Mouse (Mus musculus) macrophage (primary cell): ENCODE results near the gene Zfp94. TPM values are rescaled to one million over a fixed set of nuclear protein-coding genes. Genes with fewer than 3 reads are reported as not detected.

Experiments used
- H3K27ac ChIP-seq: fragments of 350-480 bp; formaldehyde crosslinking; 2 replicates; pipeline ENCODE4 v1.9.0; 2021
- H3K36me3 ChIP-seq: fragments of 350-480 bp; formaldehyde crosslinking; 2 replicates; pipeline ENCODE4 v1.9.0; 2021; ENCODE audit errors: inconsistent target
- H3K4me3 ChIP-seq: fragments of 350-480 bp; formaldehyde crosslinking; 2 replicates; pipeline ENCODE4 v1.9.0; 2021; ENCODE audit errors: inconsistent target
- H3K79me2 ChIP-seq: fragments of 350-480 bp; formaldehyde crosslinking; 2 replicates; pipeline ENCODE4 v1.9.0; 2021; ENCODE audit errors: inconsistent target
- WGBS: methylation state at CpG from one replicate; pipeline ENCODE4 v1.1.7; 2026; ENCODE audit warnings: inconsistent platforms; ENCODE audit not compliant: missing documents; 5-methylcytosine and 5-hydroxymethylcytosine counted together
- polyA plus RNA-seq: library from polyadenylated mRNA; stranded (reverse); fragments of 250-400 nt; gene quantifications from 3 replicates; pipeline ENCODE4 v1.2.4, GENCODE M21; 2018; ENCODE audit warnings: inconsistent platforms

Zfp94 gene
- polyA plus RNA-seq, 1 experiment from 2014 or later: 1.0 TPM

- Histone ChIP-seq H3K27ac (no peak overlapping the region), H3K79me2 (no peaks in the 10 kb centered on the region), H3K4me3 (no peak overlapping the region), H3K36me3 (no peaks in the 10 kb centered on the region)
- 94% methylated on average over 4 of the region's 4 CpGs for WGBS
These were observed 42.0 kb downstream of the Zfp94 start for GRCm38 (mm10) chr7:24274456-24274855.

GRCm38 (mm10) chr7:24271191-24271590 is 45.3 kb downstream of the Zfp94 start:
- H3K4me3 ChIP-seq: no peak overlapping the region
- no peaks in the 10 kb centered on the region for H3K79me2 ChIP-seq
- H3K27ac ChIP-seq: no peak overlapping the region
- 100% methylated on average over 1 of the region's 6 CpGs for WGBS
- H3K36me3 ChIP-seq: no peaks in the 10 kb centered on the region

GRCm38 (mm10) chr7:24270288-24270672 is 46.2 kb downstream of the Zfp94 start, which contains the start of gene Zfp93:
Zfp93 (plus strand) TSS chr7:24270420.
- peak within 1 kb of the TSS; percentile 30 for H3K4me3 ChIP-seq
- no peaks in the 10 kb centered on the region for H3K36me3 ChIP-seq
- 8% methylated on average over 12 of the region's 12 CpGs for WGBS
- no peak within 1 kb of the TSS for H3K27ac ChIP-seq
- no peaks in the 10 kb centered on the region for H3K79me2 ChIP-seq

- H3K36me3 ChIP-seq: no peaks in the 10 kb centered on the region
- H3K4me3 ChIP-seq: peak overlapping the region; percentile 30
- 44% methylated on average over 7 of the region's 7 CpGs for WGBS
- no peaks in the 10 kb centered on the region for H3K79me2 ChIP-seq
- no peak overlapping the region for H3K27ac ChIP-seq
These were observed 46.7 kb downstream of the Zfp94 start for GRCm38 (mm10) chr7:24269667-24270287.

- Histone ChIP-seq H3K27ac (no peak overlapping the region), H3K36me3 (no peaks in the 10 kb centered on the region), H3K79me2 (no peaks in the 10 kb centered on the region), H3K4me3 (no peak overlapping the region)
- 86% methylated on average over 3 of the region's 3 CpGs for WGBS
These were observed 47.2 kb downstream of the Zfp94 start for GRCm38 (mm10) chr7:24269256-24269655.

GRCm38 (mm10) chr7:24268176-24269155 is 48.0 kb downstream of the Zfp94 start:
- 80% methylated on average over 24 of the region's 24 CpGs for WGBS

GRCm38 (mm10) chr7:24260000-24260312 is 56.5 kb downstream of the Zfp94 start:
- 89% methylated on average over 4 of the region's 4 CpGs for WGBS
- no peak overlapping the region for H3K27ac ChIP-seq

More at GRCm38 (mm10) chr7:24268176-24269155, 48.0 kb downstream of the Zfp94 start:
- no peaks in the 10 kb centered on the region for H3K36me3 ChIP-seq
- no peak overlapping the region for H3K27ac ChIP-seq
- no peaks in the 10 kb centered on the region for H3K79me2 ChIP-seq
- H3K4me3 ChIP-seq: no peak overlapping the region

GRCm38 (mm10) chr7:24259306-24259999 is 57.0 kb downstream of the Zfp94 start:
- Histone ChIP-seq H3K27ac (no peak overlapping the region), H3K79me2 (no peaks in the 10 kb centered on the region), H3K36me3 (peaks cover 7% of the 10 kb centered on the region; the same call in 1 of the 2 replicates), H3K4me3 (no peak overlapping the region)
- WGBS: 91% methylated on average over 13 of the region's 13 CpGs

More at GRCm38 (mm10) chr7:24260000-24260312, 56.5 kb downstream of the Zfp94 start:
- peaks cover 7% of the 10 kb centered on the region; the same call in 1 of the 2 replicates for H3K36me3 ChIP-seq
- H3K79me2 ChIP-seq: no peaks in the 10 kb centered on the region
- H3K4me3 ChIP-seq: no peak overlapping the region

- no peaks in the 10 kb centered on the region for H3K36me3 ChIP-seq
- H3K4me3 ChIP-seq: peak within 1 kb of the TSS; percentile 49
- no peaks in the 10 kb centered on the region for H3K79me2 ChIP-seq
- no peak within 1 kb of the TSS for H3K27ac ChIP-seq
- WGBS: 27% methylated on average over 21 of the region's 21 CpGs
These were observed 61.6 kb downstream of the Zfp94 start, which contains the start of gene Zfp108 for GRCm38 (mm10) chr7:24254633-24255474. Zfp108 (plus strand) TSS chr7:24254794.

GRCm38 (mm10) chr7:24253779-24254615 is 62.5 kb downstream of the Zfp94 start:
- WGBS: 71% methylated on average over 9 of the region's 9 CpGs
- H3K79me2 ChIP-seq: no peaks in the 10 kb centered on the region
- no peaks in the 10 kb centered on the region for H3K36me3 ChIP-seq
- no peak overlapping the region for H3K27ac ChIP-seq
- peak overlapping the region; percentile 49 for H3K4me3 ChIP-seq
